Mouse (Mus musculus): ENCODE results near the gene Ntsr2.

Gene Ntsr2

GRCm38 (mm10) chr12:16653332-16654093, at the start of gene Ntsr2:
Gene Ntsr2, plus strand, starts transcription at chr12:16653382.
- no peak for DNase-seq (ENCODE audit: low read depth)

- DNase-seq (ENCODE audit: low read depth) = no peak
These were observed 47.6 kb upstream of the Ntsr2 start for GRCm38 (mm10) chr12:16605624-16606023.

GRCm38 (mm10) chr12:16610936-16611335, 42.2 kb upstream of the Ntsr2 start, which contains the start of gene Lpin1:
Gene Lpin1, minus strand, starts transcription at chr12:16610966.
- DNase-seq (ENCODE audit: low read depth) = no peak

GRCm38 (mm10) chr12:16614556-16614955, 38.6 kb upstream of the Ntsr2 start:
- no peak for DNase-seq (ENCODE audit: low read depth)

GRCm38 (mm10) chr12:16615738-16616137, 37.4 kb upstream of the Ntsr2 start:
- DNase-seq (ENCODE audit: low read depth) = no peak

- DNase-seq (ENCODE audit: low read depth) = no peak
These were observed 34.5 kb upstream of the Ntsr2 start for GRCm38 (mm10) chr12:16618512-16619274.

- no peak for DNase-seq (ENCODE audit: low read depth)
These were observed 33.7 kb upstream of the Ntsr2 start for GRCm38 (mm10) chr12:16619453-16619852.

- no peak for DNase-seq (ENCODE audit: low read depth)
These were observed 33.0 kb upstream of the Ntsr2 start for GRCm38 (mm10) chr12:16620230-16620629.

- no peak for DNase-seq (ENCODE audit: low read depth)
These were observed 22.9 kb upstream of the Ntsr2 start for GRCm38 (mm10) chr12:16630152-16630865.

- no peak for DNase-seq (ENCODE audit: low read depth)
These were observed 22.4 kb upstream of the Ntsr2 start for GRCm38 (mm10) chr12:16630866-16631185.

GRCm38 (mm10) chr12:16631423-16631822, 21.8 kb upstream of the Ntsr2 start:
- DNase-seq (ENCODE audit: low read depth) = no peak

GRCm38 (mm10) chr12:16633235-16633634, 19.9 kb upstream of the Ntsr2 start:
- DNase-seq (ENCODE audit: low read depth) = no peak

- DNase-seq (ENCODE audit: low read depth) = peak; percentile 62
These were observed 18.9 kb upstream of the Ntsr2 start for GRCm38 (mm10) chr12:16634075-16634813.

GRCm38 (mm10) chr12:16635816-16636215, 17.4 kb upstream of the Ntsr2 start:
- DNase-seq (ENCODE audit: low read depth) = no peak

GRCm38 (mm10) chr12:16639078-16639771, 14.0 kb upstream of the Ntsr2 start:
- peak; percentile 25 for DNase-seq (ENCODE audit: low read depth)

GRCm38 (mm10) chr12:16640075-16640474, 13.1 kb upstream of the Ntsr2 start:
- DNase-seq (ENCODE audit: low read depth) = no peak

- peak; percentile 7 for DNase-seq (ENCODE audit: low read depth)
These were observed 11.2 kb upstream of the Ntsr2 start for GRCm38 (mm10) chr12:16642000-16642399.

GRCm38 (mm10) chr12:16643508-16644345, 9.5 kb upstream of the Ntsr2 start:
- DNase-seq (ENCODE audit: low read depth) = no peak

- no peak for DNase-seq (ENCODE audit: low read depth)
These were observed 8.5 kb upstream of the Ntsr2 start for GRCm38 (mm10) chr12:16644698-16645097.

GRCm38 (mm10) chr12:16646780-16647409, 6.3 kb upstream of the Ntsr2 start:
- no peak for DNase-seq (ENCODE audit: low read depth)

Measured in naive thymus-derived CD4-positive, alpha-beta T cell, adult 2 months (primary cell).